Mouse (Mus musculus) gastrocnemius, postnatal 4 days (tissue): ENCODE measurements at regions not wholly inside any gene's neighbourhood (a gene's known extent, or its start where the extent isn't known, plus 50 kb on each side); places are given as distances from the start of the nearest gene placed in this dataset.

Experiments
- DNase-seq, 2 experiments: peaks; one replicate each; pipeline ENCODE4 v3.0.0; 2021 to 2022; ENCODE audit warnings: low spot score in 2 of 2, mixed read lengths in 2 of 2

DNA sequence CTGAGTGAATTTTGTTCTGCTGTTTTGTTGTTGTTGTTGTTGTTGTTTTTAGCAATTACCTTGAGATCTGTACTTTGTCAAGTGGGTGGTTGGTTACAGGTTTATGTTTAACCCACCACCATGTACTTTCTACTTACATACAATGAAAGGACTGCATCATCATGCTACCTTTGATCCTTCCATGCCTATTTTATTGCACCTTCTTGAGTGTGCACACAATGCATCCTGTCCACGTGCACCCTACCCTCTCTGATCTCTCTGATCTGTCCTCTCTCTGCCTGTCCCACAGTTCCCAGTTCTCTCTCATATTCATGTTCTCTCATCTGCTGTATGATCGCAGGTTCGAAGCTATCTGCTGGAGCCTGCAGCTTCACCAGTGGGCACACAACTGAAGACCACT is 59.9 kb upstream of the Gas1 start:
- DNase-seq, result no peak

DNA sequence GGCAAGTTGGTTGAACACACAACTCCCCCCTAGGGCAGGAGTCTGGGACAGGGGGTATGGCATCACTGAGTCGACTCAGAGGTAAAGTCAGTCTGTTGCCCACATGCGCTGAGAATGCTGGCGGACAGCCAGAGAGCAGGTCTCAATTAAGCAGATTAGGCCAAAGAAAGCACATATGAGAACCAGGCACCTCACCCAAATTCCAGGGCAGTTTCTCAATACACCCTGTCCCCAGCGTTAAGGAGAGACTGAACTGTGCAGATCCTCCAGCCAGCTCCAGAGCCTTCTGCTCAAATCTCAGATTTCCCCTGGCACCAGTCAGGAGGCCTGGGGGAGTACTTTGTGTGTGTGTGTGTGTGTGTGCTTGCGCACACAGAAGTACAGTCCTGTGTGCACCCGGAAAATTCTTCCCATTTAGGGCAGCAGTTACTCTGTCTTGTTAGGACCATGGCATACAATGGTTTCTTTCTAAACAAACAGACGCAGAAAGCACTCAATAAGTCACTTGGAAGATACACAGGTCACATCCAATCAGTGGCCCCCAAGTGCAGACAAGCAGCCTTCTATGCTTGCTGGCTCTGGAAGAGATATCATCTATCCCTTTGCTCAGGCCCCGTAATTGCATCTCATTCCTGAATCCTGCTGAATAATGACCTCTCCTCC is 65.4 kb upstream of the Gas1 start:
- DNase-seq, result peak in 1 of 2 experiments; percentile 25

DNA sequence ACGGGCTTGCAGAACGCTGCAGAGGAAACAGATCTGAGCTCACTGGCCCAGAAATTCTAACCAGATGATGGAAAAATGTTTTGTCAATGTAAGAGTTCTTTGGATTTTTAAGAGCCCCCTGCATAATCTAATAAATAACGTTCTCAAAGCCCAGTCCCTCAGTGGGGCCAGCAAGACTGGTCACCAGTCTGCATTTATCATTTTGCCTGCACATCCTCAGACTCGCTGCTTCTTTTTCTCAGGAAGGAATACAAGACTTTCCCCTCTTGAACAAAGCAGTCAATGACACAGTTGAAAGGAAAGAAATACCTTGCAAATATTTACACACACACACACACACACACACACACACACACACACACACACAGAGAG is 65.9 kb upstream of the Gas1 start:
- no peak for DNase-seq

DNA sequence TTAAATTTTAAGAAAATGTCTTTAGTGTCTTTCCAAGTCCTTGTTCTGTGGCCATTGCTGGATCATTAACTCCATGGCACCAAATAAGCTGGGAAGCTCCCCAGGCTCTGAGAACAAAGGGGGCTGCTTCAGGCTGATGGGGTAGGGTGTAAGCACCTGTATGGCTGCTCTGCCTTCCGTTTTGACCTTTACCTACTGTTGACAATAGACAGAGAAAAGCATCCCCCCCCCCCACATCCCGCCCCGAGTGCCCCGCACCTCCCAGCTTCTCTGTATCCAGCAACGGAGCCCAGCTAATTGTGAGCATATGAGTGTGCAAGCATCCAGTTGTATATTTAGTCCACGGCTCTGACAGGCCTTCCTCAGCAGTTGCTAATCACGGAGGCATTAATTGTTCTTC is 78.0 kb upstream of the Gas1 start:
- no peak for DNase-seq

DNA sequence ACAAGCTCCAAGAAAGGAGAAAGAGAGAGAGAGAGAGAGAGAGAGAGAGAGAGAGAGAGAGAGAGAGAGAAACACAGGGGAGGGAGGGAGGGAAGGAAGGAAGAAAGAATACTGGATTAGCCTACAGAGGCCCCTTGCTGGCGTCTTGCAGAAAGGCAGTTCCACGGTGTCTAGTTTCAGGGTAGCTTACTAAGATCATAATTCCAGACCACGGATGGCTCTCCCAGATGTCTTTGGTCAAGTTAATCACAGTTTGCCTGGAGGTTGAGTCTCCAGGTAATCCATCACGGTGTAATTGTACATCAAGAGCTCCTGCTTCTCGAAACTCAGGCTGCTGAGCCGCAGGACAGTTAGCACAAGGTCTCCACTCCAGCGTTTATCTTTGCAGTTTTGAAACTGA is 78.5 kb upstream of the Gas1 start:
- DNase-seq, result no peak

DNA sequence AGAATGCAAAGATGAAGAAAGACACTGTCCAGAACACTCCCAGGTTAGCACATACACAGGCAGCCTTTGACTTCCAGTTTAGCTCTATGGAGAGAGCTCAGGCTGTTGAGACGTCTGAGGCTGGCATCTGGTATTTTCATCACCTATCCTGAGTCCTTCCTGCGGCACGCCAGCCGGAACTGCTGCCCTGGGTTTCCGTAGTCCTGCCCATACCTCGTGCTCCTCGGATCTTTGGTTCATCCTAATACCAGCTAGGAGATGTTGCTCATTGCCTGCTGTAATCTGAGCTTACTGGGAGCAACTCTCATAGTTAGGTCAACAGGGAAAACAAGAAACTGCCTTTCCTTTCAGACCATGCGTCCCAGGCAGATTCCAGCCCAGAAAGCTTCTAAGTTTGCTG is 79.8 kb upstream of the Gas1 start:
- DNase-seq, result no peak

DNA sequence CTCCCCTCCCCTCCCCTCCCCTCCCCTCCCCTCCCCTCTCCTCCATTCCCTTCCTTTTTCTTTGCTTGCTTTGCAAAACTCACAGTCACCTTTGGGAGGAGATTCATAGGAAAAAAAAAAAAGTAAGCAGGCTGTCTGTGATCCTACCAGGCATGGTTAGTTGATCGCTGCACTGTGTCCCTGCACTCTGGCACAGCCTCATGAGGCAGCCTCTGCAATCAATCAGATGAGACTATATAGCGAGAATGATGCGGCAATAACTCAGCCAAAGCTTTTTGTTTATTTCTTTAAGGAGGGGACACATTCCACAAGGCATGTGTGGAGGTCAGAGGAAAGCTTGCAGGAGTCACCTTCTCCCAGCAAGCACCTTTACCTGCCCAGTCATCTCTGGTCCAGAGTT is 80.7 kb upstream of the Gas1 start:
- no peak for DNase-seq

DNA sequence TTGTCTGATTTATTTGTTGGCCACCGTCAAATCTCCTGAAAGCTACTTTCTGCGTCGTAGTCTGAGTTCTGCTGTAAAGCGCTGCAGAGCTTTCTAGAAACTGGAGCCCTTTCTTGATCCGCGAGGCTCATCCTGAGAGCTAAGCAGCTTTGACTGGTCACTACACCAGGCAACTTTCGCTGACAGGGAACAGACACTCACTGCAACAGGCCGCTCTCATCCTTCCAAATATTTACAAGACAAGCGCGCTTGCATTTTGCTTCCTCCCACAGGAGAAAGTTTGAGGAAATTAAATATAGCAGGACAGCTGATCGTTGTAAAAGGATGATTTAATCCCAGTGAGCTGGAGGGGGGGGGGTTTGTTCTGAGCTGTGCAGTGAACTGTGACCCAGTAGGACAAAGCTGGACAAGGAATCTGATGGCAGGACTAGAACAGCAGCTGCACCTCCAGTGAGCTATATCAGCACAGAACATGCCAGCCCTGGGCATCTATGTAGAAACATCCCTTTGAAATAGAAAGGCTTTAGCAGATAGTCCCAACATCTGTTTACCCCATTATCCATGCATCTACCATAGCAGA is 85.4 kb upstream of the Gas1 start:
- DNase-seq, result no peak

DNA sequence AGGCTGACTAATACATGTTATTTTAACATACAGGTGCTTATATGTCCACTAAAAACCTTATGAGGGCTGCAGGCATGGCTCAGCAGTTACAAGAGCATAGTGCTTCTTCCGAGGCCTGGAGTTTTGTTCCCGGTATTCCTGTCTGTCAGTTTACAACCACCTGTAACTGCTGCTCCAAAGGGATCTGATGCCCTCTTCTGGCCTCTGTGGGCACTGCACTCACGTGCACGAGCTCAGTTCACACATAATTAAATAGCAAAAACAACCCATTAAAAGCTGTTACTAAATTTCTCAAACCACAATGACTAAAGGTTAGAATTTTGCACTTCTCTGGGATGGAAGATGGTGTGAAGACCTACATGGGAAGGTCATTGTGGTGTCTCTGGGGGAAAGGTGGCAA is 87.3 kb upstream of the Gas1 start:
- no peak for DNase-seq

DNA sequence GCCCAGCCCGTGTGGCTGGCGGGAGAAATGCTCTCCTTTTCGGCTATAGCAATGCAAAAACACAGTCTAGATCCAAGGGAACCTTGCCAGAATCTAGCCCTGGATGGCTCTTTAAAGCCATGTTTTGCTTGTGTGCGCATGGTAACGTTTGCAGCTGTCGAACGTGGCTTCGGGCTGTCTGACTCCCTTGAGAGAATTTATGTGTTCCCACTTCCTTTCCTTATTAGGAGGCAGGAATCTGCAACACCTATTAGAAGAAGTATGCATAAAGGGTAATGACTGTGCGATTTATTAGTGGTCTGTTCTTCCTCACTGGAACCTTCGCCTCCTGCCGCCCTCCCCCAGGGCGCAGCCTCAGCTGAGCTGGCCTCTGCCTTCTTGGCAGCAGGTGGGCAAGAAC is 90.4 kb upstream of the Gas1 start:
- DNase-seq, result peak in 1 of 2 experiments; percentile 68

DNA sequence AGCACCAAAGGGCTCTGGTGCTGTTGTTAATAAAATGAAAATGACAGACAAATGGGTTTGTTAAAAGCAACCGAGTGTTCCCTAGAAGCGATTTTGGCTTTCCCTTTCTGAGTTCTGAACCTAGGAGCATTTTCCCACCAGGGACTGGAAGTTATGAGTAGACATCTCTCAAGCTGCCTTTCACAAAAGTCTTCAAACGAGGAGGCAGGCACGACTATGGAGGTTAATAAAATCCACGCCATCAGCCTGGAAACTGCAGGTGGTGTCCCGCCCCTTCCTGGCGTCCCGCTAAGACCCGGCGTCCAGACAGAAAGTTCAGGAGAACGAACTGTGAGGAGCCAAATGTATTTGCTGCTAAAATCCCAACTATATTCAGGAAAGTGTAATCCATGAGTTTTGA is 91.1 kb upstream of the Gas1 start:
- DNase-seq, result no peak

DNA sequence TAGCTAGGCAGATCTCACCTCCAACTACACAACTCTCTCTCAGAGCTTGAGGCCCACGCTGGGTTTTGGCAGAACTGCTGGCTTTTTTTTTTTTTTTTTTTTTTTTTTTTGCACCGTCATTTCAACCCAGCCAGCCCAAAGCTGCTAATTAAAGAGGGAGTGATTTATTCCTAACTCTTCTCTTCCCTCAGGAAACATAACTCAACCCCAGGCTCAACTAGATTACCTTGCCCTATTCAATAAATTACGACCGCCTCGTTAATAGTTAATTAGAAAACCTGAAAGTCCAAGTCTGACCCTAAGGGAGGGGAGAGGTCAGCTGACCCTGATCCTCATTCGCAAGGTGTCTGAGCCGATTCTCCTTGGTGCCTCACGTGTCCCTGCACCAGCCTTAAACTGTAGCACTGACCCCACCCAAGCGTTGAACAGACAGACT is 92.3 kb upstream of the Gas1 start:
- no peak for DNase-seq

DNA sequence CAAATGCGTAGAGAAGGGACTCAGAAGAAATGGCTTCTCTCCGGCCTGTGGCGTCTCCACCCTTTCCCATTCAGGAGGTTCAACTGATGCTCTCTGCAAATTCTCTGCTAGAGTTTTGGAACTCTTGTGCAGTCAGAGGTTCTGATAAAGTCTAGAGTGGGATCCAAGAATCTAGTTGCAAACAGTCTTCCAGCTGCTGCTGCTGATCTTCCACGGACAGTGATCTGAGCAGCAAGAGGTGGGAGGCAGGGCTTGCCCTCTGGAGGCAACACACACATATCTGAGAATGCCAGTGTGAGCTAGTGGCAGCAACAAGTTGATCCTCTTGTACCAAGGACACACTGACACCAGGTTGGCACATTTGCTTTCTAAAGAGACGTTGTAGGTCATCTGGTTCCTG is 93.4 kb upstream of the Gas1 start:
- DNase-seq, result no peak

DNA sequence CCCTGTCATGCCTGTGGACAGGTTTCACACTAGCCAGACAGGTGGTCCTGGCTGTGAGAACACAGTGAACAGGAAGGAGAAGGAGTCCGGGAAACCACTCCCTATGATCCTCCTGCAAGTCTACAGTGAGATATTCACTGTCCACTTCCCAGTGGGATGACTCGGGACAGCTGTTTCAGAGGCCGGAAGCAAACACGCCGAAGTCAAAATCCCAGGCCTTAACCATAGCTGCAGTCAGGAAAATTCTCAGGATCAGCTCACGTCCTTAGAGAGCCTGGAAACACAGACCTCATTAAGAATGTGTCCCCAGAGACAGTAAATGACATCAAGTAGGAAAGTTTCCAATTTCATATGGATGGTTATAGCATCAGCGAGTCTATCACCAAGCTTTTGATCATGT is 96.2 kb upstream of the Gas1 start:
- DNase-seq, result no peak

DNA sequence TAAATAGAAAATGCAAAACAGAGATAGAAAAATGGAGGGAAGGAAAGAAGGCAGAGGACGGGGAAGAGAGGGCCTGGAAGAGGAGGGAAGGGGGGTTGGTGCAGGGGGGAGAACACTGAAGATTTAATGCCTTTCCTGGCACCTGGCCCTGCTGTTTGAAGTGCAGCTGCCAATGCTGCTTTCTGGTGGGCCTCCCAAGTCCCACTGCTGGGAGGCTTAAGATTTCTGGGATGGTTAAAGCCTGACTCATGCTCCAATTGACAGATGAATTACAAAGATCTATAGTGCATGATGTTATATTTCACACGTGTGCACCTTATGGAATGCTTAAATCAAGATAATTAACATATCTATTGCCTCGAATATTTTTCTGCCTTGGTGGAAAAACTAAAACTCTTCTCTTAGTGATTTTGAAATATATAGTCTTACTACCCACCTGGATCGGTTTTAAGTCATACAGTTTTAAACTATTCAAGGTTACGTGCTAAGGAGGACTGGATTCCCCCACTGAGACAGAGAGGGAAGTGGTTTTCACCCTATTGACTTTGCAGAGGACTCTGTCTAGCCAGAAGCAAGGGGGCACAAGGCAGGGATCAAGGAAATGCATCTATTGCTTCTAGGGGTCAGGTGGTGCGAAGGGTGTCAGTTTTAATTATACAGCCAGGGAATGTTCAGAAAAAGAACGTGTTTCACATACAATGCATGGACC is 105.5 kb upstream of the Gas1 start:
- DNase-seq, result peak in 1 of 2 experiments; percentile 68

DNA sequence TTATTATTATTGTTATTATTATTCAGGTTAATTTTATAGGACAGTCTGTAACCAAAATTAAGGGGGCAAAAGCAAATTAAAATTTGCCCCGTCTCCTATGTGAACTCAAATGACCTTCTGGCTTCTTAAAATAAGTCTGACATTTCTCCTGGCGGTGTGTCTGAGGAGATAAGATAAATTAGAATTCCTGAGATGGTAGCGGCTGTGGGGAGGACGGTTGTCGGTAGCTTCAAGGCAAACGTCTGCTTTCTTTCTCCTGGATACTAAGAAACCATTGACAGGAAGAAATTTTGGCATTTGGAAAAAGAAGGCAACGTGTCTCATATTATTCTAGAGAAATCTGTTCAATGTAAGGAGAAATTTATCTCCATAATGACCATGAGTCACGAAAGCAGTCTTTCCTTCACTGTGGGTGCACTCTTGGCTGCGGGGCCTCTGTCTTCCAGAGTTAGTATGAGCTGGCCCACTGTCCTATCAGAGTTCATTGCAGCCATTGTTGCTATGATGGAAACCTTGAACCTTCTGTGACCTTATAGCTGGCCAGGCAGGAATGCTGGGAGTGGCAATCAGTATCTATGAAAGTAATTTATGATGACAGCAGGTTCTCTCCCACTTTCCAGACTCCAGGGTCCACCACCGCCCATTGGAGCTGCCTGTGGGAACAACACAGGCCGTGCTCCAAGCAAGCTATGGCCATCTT is 109.5 kb upstream of the Gas1 start:
- DNase-seq, result no peak

DNA sequence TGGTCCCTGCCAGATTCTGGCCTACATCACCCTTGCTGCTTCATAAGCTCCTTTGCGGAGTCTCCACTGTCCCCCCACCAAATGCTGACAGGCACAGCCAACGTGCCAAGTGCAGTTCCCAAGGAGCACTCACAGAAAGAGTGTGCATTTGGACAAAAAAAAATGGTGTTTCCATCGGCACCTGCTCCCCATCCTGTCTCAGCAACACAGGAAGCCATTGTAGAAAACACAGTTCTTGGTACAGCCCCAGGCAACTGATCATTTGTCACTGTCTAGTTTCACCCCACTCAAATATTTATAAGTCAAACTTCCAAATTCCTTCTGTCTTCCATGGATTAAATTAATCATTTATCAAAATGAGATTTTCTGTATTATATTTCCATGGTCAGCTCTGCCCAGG is 112.5 kb upstream of the Gas1 start:
- DNase-seq, result no peak

DNA sequence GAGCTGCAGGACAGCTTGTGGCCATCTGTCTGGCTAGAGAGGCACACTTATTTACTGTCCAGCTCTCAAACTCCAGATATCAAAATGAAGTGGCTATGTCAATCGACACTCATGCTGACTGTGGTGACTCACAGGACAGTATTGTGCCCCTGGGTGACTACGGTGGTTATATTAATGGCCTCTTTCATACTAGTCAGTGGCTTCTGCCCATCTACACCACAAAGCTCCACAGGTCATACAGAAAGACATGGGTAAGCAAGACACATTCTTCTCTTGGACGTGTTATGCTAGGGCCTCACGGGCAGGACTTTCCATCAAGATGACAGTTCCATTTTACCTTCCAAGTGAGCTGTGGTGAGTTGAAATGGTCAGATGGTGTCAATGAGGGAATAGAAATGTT is 113.7 kb upstream of the Gas1 start:
- no peak for DNase-seq

DNA sequence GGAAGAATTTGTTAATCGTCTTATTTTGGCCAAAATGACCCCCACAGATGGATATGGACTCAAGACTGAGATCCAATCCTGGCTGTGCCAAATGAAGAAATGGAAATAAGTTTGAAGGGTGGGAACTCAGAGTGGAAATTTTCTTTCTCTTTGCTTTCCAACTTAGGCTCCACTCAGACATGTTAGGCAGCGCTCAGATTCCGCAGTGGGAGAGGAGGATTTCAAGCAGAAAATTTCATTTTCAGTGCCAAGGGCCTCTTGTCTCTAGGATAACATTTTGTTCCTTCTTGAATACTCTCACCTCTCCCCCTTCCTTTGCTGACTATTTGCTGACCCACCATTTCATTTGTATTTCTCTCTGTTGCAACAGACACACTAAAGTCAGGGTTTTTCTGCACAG is 114.2 kb upstream of the Gas1 start:
- DNase-seq, result no peak

DNA sequence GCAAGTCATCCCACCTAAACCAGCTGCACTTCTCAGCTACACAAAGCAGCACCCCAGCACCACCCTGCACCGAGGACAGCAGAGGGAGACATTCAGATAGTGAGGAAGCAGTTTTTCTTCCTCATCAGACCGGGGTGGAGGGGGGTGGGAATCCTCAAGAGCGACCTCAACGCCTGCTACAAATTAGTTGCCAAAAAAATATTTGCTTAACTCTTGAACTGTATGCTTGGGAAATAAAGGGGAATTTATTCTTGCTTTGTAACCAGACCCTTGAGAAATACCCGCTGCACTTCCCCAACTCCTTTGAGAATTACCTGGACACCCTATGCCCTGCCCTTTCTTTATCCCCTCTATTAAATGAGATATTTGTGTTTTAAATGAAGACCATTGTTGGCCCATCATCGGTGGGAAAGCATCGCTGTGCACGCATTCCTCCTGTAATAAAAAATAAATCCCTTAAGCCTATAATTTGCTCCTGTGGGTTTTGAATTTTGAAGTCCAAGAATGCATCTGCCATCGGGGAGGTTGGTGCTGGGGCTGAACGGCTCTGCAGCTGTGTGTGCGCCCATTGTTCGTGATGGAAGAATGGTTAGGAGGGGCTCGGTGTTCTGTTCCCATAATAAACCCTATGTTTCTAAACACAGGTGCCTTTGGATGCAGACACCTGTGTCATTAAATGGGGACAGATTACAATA is 119.2 kb upstream of the Gas1 start:
- DNase-seq, result no peak

DNA sequence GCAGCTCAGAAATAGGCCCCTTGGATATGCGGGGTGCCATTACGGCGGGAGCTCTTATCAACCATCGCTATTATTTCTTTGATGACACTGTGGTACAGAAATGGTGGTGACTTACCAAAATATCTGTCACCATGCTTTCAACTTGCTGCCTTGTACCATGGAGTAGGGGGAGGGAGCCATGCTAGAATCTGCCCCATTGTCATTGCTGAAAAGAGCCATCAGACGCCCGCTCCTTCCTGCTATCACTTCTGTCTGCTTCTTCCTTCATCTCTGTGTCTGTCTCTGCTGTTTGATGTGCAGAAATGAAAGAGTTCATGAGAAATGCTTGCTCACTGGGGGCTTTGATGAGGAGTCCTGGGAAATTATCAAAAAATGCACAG is 119.7 kb upstream of the Gas1 start:
- no peak for DNase-seq

DNA sequence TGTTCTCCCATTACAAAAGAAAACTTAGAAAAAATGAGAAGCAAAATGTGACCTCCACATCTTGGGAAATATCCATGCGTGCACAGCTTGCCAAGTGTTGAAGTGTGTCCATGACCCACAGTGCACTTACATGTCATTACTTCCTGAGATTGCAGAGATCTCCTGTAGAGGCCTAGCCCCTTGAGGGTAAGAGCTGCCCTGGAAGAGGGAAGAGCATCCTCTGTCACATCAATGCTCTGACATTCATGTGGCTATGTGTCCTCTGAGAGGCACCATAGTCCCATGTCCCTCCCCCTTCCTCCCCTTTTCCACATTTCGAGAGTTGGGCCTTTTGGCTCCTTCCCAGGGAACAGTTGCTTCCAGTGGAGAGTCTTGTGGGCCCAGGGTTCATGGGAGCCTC is 121.4 kb upstream of the Gas1 start:
- DNase-seq, result no peak
